Mouse (Mus musculus) ovary, postnatal 14 days (tissue): ENCODE data around the gene Zfp217.

ENCODE experiments used
- DNase-seq: peaks from one replicate; pipeline ENCODE4 v3.0.0; 2022; ENCODE audit warnings: low spot score

Zfp217 gene

GRCm38 (mm10) chr2:170133093-170133731 lies 14.7 kb downstream of the Zfp217 start:
- peak; percentile 84 for DNase-seq

GRCm38 (mm10) chr2:170132716-170133092 lies 15.2 kb downstream of the Zfp217 start:
- DNase-seq = no peak

DNA sequence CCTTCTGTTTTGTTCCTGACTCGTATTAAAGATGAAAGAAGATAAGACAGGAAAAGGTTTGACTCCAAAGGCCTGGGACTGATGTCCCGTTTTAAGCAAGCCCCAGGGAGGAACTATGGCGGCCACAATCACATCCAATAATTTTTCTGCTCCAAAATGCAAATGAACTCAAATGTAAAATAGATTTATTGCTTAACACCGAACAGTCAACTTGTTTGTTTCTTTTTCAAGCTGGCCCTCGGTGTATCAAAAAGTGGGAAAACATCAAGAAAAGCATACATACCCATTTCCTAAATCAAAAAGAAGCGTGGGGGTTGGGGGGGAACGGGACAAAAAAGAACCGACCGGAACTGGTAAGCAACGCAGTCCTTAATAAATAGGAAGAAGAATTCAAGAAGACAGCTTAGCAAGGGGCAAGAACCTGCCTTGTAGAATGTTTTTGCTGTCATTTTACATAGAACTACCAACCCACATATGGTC lies 15.9 kb downstream of the Zfp217 start:
- DNase-seq = no peak

DNA sequence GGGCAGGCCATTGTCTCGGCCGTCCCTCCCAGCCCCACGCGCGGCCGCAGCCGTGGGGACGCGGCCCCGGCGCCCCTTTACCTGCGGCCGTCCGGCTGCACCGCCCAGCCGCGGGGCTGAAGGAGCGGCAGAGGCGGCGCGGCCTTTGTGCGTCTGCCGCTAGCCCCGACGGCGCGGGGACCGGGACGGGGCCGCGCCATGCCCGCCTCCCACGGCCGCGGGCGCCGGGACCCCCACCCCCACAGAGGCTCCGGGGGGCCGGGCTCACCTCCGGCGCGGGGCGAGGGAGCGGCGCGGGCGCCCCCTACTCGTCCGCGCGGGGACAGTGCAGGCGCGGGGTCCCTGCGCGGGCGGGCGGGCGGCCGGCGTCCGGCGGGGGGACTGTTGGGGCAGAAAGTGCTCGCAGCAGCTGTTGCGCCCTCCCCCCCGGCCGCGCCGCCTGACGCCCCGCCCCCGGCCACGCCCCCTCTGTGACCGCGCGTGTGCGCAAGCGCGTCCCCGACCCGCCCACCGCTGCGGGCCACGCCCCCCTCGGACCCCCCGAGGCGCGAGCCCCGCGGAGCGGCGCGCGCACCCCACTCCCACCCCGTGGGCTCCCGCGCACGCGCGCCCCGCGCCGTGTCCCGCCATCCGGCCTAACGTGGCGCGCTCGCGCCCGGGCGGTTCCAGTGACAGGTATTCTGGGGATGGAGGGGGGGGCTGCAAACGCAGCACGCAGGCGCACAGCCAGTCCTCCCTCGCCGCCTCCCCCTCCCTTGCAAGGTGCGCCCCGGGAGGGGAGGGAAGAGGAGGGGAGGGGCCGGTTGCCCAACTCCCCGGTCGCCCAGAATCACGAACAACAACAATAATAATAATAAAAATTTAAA lies 16.9 kb downstream of the Zfp217 start:
- peak; percentile 88 for DNase-seq

DNA sequence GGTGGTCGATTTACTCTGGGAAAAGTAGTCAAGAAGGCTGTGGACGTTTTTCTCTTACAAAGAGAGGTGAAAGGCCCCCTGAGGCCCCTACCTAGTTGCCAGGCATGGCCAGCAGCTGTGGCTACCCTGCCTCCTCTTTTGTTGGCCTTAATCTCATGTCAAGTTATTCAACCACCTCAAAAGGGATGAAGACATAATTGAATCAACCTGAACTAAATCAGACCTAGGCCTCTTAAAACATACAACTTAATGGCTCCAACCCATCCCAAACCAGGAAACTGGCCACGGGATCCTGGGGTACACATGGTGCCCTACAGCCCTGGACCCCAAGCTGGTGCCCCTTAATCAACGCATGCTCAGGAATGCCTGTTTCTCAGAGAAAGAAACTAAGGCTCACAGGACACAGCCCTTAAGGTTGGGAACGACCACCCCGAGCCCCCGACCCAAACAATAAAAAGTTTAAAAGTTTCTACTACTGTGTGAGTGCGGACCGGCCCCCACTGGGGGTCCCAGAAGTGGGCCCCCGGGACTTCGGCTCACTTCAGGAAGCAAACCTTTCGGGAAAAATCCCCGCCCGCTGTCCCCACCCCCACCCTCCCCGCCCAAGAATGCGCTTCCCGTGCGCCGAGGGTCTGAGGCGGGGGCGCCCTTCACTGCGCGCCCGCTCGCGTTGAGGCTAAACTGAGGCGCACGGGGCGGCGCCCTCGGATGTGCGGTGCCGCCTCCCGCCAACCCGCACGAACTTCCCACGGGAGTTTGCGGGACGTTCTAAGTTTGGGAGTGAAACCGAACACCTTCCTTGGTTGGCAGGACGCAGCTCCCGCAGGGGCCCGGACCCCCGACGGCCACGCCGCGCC lies 17.8 kb downstream of the Zfp217 start:
- DNase-seq = peak; percentile 22

DNA sequence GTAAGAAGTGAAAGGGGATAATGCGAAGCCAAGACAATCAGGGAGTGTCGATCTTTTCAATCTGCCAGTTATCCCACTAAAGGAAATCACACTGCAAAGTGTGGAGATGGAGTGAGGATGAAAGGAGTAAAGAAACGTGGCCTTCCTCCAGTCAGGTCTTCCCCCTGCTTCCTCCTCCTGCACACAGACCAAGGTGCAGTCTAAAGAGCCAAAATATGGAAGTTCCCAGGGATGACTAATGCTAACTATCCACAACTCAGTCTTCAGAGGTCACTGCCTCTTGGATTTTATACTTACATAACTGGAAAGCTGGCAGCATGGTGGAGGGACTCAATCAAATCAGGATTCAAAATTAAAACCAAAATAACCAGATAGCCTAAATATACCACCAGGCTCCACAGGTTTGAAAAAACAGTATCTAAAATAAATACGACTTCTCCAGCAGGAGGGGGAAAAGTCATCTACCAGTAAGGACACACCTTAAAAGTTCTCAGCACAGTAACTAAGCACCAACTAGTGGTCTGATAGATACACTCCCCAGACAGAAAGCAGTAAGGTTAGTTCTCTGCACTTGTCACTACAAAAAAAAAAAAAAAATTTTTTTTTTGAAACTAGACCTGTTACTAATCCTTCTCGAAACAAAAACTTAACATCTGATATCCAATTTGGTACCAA lies 18.5 kb downstream of the Zfp217 start:
- DNase-seq = no peak

GRCm38 (mm10) chr2:170128461-170129247 lies 19.2 kb downstream of the Zfp217 start:
- no peak for DNase-seq

DNA sequence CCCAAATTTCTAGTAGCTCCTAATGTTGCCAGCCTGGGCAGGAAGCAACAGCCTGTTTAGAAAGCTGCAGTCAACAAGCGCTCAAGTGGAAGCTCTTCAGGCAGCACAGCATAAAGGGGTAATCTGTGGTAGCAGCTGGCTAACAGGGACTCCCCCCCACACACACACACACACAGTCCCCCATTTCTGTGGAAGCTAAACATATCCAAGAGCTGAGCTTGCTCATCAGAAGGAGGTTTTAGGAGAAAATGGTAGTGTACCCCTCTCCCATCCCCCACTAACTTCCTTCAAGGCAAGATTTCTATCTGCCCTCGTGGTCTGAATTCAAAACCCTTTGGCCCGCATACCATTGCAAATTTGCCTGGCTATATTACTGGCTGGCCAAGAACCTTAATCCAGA lies 20.4 kb downstream of the Zfp217 start:
- DNase-seq = no peak

DNA sequence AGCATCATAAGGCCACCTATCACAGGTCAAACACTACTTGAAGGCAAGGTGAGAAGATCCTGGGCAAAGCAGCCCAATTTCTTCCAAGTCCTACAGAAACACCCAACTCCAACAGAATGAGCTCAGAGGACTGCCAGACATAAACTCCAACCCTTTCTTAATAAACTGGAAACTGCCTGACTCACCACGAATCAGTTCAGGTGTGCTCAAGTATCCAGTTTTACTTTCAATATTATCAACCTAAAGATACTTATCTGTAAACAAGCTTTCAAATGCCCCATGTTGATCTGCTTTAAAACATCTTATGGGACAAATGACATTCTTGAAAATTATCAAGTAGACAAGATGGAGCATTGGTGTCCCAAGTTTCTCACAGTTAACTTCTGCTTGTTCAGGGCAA lies 21.6 kb downstream of the Zfp217 start:
- no peak for DNase-seq

GRCm38 (mm10) chr2:170122197-170122596 lies 25.7 kb downstream of the Zfp217 start:
- DNase-seq = no peak

- no peak for DNase-seq
Measured at GRCm38 (mm10) chr2:170120139-170121027, 27.5 kb downstream of the Zfp217 start.

- DNase-seq = peak; percentile 61
Measured at GRCm38 (mm10) chr2:170116704-170117281, 31.1 kb downstream of the Zfp217 start.

DNA sequence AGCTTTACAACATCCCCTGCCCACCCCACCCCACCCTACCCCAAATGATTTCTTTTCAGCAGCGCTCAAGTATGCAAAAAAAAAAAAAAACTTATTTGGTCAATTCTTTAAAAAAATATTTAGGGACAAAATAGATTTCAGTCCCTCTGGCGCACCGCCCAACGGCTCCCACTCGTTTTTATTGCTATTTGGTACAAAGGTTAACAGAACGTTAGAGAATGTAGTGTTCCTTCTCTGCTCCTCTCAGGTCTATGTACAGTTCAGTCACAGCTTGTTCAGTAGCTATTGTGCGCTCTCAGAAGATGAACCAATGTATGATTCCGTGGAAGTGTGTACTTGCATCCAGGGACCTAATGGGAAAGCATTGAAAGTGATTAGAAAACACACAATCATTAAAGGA lies 37.6 kb downstream of the Zfp217 start:
- DNase-seq = no peak

DNA sequence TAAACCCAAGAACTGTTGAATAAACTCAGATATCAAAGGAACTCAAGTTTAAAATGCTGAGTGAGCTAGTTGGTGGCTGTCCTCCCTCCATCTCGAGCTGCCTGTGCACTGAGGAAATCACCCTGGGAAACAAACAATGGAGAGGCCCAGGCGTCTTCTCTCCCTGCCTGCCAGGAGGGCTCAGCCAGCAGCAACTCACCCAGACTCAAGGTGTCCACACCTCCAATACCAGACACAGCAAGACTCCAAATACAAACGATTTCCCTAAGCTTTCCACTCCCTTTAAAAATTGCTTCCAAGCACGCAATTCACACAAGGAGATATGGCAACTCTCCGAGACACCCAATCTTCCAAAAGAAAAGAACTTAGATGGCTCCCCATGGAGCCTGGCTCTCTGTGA lies 38.4 kb downstream of the Zfp217 start:
- DNase-seq = no peak

DNA sequence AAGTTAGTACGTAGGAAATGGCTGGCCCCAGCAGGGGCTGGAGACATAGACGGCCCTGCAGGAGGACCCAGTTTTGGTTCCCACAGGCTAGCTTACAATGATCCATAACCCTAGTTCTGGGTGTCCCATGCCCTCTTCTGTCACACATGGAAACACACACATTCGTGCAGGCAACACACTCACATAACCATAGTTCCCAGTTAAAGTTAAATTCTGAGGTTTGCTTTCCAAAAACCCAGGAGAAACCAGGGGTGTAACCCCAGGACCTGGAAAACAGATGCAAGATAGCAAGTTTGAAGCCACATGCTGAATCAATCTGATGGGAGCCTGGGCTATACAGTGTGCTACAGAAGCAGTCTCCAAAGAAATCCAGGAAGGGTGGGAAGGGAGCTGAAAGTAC lies 40.1 kb downstream of the Zfp217 start:
- no peak for DNase-seq

DNA sequence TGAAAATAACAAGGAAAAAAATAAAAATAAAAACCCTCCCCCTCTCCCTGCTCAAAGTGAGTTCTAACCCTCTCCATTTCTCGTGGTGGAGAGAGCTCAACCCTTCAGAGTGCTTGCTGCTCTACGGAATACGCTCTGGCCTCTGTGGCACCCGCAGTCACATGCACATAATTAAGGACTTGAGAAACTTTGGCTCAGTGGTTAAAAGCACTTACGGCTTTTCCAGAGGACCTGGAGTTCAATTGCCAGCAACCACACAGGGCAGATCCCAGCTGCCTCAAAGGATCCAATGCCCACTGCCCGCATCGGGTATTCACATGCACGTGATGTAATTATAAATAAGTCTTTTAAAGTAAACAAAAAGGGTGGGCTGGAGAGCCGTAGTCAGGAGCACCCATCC lies 41.9 kb downstream of the Zfp217 start:
- DNase-seq = no peak

GRCm38 (mm10) chr2:170104396-170104795 lies 43.5 kb downstream of the Zfp217 start:
- DNase-seq = no peak

DNA sequence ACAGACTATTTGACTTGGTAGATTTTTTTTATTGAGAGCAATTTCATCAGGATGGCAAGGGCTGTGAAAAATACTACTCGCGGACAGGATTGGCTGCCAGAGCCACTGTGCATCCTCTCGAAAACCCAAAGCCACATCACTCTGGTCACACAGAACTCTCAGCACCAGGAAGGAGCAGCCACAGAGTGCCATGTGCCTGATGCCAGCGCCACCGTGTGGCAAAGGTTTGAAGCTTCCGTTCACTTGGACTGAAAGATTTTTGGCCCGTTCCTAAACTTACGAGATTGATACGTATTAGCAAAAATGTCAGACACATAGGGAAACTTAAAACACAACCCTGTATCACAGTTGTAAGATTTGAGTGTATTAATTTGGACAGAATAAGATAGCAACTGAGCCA lies 44.1 kb downstream of the Zfp217 start:
- DNase-seq = peak; percentile 47

- DNase-seq = no peak
Measured at GRCm38 (mm10) chr2:170103341-170103740, 44.6 kb downstream of the Zfp217 start.

- no peak for DNase-seq
Measured at GRCm38 (mm10) chr2:170101932-170102331, 46.0 kb downstream of the Zfp217 start.
